Mouse (Mus musculus) forebrain, postnatal 0 days (tissue): ENCODE results near the gene Srpk1. TPM values are rescaled to one million over a fixed set of nuclear protein-coding genes. Genes with fewer than 3 reads are reported as not detected.
A peak's percentile ranks its signal among the peaks of the same experiment; 100 is the strongest.

Experiments used
- ATAC-seq: fragments of 200-750 bp; cut with Nextera tagmentation; 2 replicates; pipeline ENCODE4 v1.8.0; 2017; ENCODE audit warnings: mild to moderate bottlenecking, moderate library complexity
- DNase-seq: peaks from one replicate; pipeline ENCODE4 v3.0.0-alpha.2; 2015
- H3K27ac ChIP-seq: fragments of 300-500 bp; sonication (generic); 2 replicates; pipeline ENCODE4 v1.5.1; 2014; ENCODE audit warnings: low read depth, mild to moderate bottlenecking, antibody characterized with exemption, low read length, moderate library complexity, mixed read lengths
- H3K27me3 ChIP-seq: fragments of 300-500 bp; sonication (generic); 2 replicates; pipeline ENCODE4 v1.6.1; 2014; ENCODE audit warnings: mild to moderate bottlenecking, low read length, mixed read lengths; ENCODE audit not compliant: insufficient read depth
- H3K36me3 ChIP-seq: fragments of 300-500 bp; sonication (generic); 2 replicates; pipeline ENCODE4 v1.6.1; 2014; ENCODE audit warnings: mild to moderate bottlenecking, moderate library complexity; ENCODE audit not compliant: insufficient read depth
- H3K4me1 ChIP-seq: fragments of 300-500 bp; sonication (generic); 2 replicates; pipeline ENCODE4 v1.6.1; 2014; ENCODE audit warnings: antibody characterized with exemption; ENCODE audit not compliant: insufficient read depth
- H3K4me2 ChIP-seq: fragments of 300-500 bp; sonication (generic); 2 replicates; pipeline ENCODE4 v1.6.1; 2014; ENCODE audit warnings: low read depth, mild to moderate bottlenecking, moderate library complexity
- H3K4me3 ChIP-seq: fragments of 300-500 bp; sonication (generic); 2 replicates; pipeline ENCODE4 v1.5.1; 2014; ENCODE audit warnings: low read depth, low read length, mixed read lengths
- H3K9ac ChIP-seq: fragments of 300-500 bp; sonication (generic); 2 replicates; pipeline ENCODE4 v1.6.1; 2014; ENCODE audit warnings: mild to moderate bottlenecking
- H3K9me3 ChIP-seq: fragments of 300-500 bp; sonication (generic); 2 replicates; pipeline ENCODE4 v1.6.1; 2016; ENCODE audit warnings: low read length
- CTCF ChIP-seq: sonication (generic); IDR thresholded peaks from 2 replicates; pipeline ENCODE4 v1.5.1; 2016; ENCODE audit warnings: antibody characterized with exemption, control low read depth, low read depth
- WGBS: fragments of 180-500 bp; shearing (Covaris S2); extraction: QIAGEN DNeasy Blood & Tissue Kit; methylation state at CpG from one replicate; pipeline ENCODE4 v1.1.7; 2014; 5-methylcytosine and 5-hydroxymethylcytosine counted together
- polyA plus RNA-seq: library from polyadenylated mRNA; unstranded; fragments of >200 nt; fragmentation: Nextera tagmentation; extraction: Ambion mirVana; gene quantifications from 2 replicates; pipeline ENCODE4 v1.2.1, GENCODE M21; 2015
- total RNA-seq: library from RNA; depleted of rRNA; stranded (reverse); fragments of >200 nt; gene quantifications from 2 replicates; pipeline ENCODE4 v1.2.3, GENCODE M21; 2014

Srpk1 gene
- total and polyA plus RNA-seq, 2 experiments from 2014 or later = 55.4 to 75.1 TPM

DNA sequence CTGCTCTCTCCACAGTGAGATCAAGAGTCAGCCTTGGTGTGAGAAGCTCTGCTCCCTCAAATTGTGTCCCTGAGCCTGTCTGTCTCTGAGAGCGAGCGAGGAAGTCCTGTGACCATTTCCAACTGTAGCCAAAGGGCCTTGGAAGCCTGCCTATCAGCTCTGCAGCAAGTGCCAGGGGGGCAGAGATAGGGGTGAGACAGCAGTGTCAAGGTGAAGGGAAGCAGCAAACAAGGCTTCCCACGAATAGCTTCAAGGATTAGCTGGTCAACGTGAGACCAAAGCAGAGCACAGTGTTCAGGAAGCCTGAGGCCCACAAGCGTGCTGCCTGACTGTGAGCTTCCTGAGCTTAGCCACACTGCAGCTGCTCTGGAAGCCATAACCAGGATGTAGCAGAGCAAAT lies 31.0 kb downstream of the Srpk1 start:
- no peak overlapping the region for H3K4me2 ChIP-seq
- no peaks in the 10 kb centered on the region for H3K9me3 ChIP-seq
- DNase-seq (no peak), ATAC-seq (no peak)
- no peak overlapping the region for H3K27ac ChIP-seq
- H3K4me3 ChIP-seq = no peak overlapping the region
- no peak overlapping the region for H3K9ac ChIP-seq
- no peak for TF ChIP-seq CTCF
- H3K27me3 ChIP-seq = no peaks in the 10 kb centered on the region
- peaks cover 76% of the 10 kb centered on the region for H3K36me3 ChIP-seq
- 93% methylated on average over 5 of the region's 5 CpGs for WGBS
- no peaks in the 10 kb centered on the region for H3K4me1 ChIP-seq

DNA sequence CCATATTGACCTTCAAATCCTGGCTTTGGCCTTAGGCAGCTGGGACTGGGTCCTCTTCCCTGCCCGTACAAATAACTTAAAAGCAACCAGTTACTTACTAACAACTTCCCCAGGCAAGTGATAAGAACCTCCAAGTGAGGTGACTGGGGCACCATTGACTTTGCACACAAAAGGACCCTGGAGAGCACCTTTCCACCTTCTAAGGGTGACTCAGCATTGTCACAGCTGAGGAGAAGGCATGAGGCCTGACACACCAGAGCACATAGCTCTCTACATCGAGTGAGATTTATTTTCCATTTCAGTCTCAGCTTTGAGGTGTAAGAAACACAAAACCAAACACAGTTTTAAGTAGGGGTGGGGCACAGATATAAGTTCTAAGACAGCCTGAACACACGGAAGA lies 31.9 kb downstream of the Srpk1 start:
- Histone ChIP-seq H3K9me3 (no peaks in the 10 kb centered on the region), H3K27ac (no peak overlapping the region), H3K27me3 (no peaks in the 10 kb centered on the region), H3K4me3 (no peak overlapping the region), H3K4me2 (no peak overlapping the region), H3K9ac (no peak overlapping the region), H3K36me3 (peaks cover 68% of the 10 kb centered on the region), H3K4me1 (no peaks in the 10 kb centered on the region)
- WGBS = 90% methylated on average over 3 of the region's 3 CpGs
- no peak for DNase-seq
- no peak for ATAC-seq
- no peak for TF ChIP-seq CTCF

DNA sequence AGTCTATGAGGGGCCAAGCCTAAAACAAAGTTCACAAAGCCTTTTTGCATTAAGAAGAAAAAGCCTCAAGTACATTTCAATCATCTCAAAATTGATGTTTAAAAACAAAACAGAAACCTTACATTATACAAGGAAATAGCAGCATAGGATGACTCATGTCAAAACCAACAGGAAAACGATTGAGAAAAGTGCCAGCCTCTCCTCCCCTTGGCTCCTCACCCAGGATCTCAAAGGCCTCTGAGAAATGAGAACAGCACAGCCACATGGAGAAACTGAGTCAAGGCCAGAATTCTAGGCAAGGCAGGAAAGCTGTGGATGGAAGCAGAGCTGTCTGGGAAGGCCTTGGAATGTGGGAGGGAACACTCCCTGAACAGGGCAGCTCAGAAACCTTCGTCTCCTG lies 33.9 kb downstream of the Srpk1 start:
- no peak overlapping the region for H3K9ac ChIP-seq
- ATAC-seq = no peak
- H3K4me3 ChIP-seq = no peak overlapping the region
- no peak for TF ChIP-seq CTCF
- DNase-seq = no peak
- H3K4me2 ChIP-seq = no peak overlapping the region
- no peaks in the 10 kb centered on the region for H3K9me3 ChIP-seq
- H3K36me3 ChIP-seq = peaks cover 58% of the 10 kb centered on the region
- no peaks in the 10 kb centered on the region for H3K4me1 ChIP-seq
- no peak overlapping the region for H3K27ac ChIP-seq
- 63% methylated on average over 2 of the region's 2 CpGs for WGBS
- no peaks in the 10 kb centered on the region for H3K27me3 ChIP-seq

DNA sequence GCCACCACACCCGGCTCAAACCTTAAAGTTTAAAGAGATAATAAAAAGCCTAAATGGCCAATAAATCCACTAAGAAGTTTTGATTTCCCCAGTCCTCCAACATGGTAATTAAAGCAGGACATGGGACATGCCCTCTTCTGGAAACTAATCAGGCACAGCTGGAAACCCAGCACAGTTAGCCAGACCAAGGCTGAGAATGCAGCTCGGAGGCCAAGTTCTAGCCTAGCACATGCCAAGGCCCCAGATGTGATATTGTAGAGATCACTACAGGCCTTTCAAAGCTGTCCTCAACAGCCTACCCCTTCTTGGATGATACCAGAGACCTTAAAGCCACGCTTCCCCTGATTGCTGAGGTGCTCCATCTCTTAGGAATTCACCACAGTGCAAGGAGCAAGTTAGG lies 36.0 kb downstream of the Srpk1 start:
- no peaks in the 10 kb centered on the region for H3K4me1 ChIP-seq
- WGBS = 90% methylated on average over 3 of the region's 3 CpGs
- DNase-seq (no peak), ATAC-seq (no peak)
- no peaks in the 10 kb centered on the region for H3K9me3 ChIP-seq
- peaks cover 38% of the 10 kb centered on the region for H3K36me3 ChIP-seq
- H3K4me3 ChIP-seq = no peak overlapping the region
- no peak overlapping the region for H3K9ac ChIP-seq
- no peak overlapping the region for H3K4me2 ChIP-seq
- H3K27me3 ChIP-seq = no peaks in the 10 kb centered on the region
- TF ChIP-seq CTCF = no peak
- no peak overlapping the region for H3K27ac ChIP-seq

DNA sequence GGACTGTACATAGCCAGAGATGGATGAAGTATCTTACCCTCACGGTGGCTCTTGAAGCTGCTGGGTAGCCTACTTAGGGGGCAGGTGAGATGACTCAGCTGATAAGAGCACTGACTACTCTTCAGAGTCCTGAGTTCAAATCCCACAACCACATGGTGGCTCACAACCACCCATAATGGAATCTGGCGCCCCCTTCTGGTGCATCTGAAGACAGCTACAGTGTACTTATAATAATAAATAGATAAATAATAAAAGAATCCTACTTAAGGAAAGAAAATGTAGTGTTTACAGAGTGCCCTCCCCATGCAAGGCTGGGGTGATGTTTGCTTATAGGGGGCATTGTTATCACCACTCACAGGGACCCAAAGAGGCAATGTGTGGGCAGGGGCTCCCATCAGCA lies 41.5 kb downstream of the Srpk1 start:
- no peaks in the 10 kb centered on the region; the same call in 1 of the 2 replicates for H3K36me3 ChIP-seq
- ATAC-seq (no peak), DNase-seq (no peak)
- 61% methylated on average over 2 of the region's 2 CpGs for WGBS
- no peaks in the 10 kb centered on the region for H3K27me3 ChIP-seq
- H3K9me3 ChIP-seq = no peaks in the 10 kb centered on the region
- H3K4me3 ChIP-seq = no peak overlapping the region
- H3K4me2 ChIP-seq = no peak overlapping the region
- TF ChIP-seq CTCF = peak; percentile 28; the same call in 1 of the 2 replicates
- H3K9ac ChIP-seq = no peak overlapping the region
- no peaks in the 10 kb centered on the region for H3K4me1 ChIP-seq
- no peak overlapping the region for H3K27ac ChIP-seq

DNA sequence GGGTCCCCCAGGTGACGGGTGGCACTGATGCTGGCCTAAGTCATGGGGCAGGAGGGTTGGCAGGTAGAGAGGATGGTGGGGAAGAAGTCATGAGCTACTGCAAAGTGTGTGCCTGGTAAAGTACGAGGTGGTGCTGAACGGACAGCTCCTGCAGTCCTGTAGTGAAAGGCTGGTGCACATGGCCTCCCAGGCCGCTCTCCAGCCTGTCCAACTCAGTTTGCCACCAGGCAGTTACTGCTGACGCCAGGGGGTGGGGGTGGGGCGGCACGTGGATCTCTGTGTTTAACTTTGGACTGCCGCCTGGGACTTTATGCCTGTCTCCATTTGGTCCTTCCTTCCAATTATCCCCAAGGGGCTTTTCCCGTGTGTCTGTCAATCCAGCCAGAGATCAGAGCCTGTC lies 42.1 kb downstream of the Srpk1 start:
- ATAC-seq (no peak), DNase-seq (no peak)
- 4% methylated on average over 9 of the region's 9 CpGs for WGBS
- Histone ChIP-seq H3K27ac (no peak overlapping the region), H3K4me2 (no peak overlapping the region), H3K4me1 (no peaks in the 10 kb centered on the region), H3K4me3 (no peak overlapping the region), H3K27me3 (no peaks in the 10 kb centered on the region), H3K9ac (no peak overlapping the region), H3K9me3 (no peaks in the 10 kb centered on the region), H3K36me3 (no peaks in the 10 kb centered on the region; the same call in 1 of the 2 replicates)
- no peak for TF ChIP-seq CTCF

DNA sequence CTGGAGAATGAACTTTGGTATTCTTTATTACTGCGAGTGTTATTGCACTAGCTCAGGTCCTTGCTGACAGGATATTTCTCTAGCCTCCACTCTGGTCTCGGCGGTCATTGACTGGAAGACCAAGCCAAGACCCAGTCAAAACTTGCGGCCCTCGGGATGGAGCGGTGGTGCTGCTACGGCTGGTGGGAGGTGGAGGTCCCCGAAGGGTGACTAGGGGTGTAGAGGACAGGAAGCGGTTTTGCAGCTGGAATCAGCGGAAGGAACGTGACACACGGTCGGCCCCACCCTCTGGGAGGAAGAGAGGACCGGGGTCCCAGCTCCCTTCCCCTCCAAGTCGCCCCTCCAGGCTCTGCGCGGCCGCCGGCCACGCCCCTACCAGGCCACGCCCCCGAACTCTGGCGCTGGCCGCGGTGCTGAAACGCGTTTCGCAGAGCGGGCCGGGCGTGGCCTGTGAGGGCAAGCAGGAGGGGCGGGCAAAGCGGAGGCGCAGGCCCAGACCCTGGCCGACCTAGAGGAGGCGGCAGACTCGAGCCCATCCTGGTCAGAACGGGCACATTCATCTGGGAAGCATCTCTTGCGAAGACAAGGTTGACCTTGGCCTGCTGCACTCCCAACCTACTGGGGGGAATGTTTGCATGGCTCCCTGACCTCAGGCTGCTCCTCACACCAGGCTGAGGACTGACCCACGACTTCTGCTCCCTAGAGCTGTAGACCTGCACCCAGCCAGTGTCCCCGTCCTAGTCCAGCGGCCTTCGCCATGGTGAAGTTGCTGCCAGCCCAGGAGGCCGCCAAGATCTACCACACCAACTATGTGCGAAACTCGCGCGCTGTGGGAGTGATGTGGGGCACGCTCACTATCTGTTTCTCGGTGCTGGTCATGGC lies 47.0 kb downstream of the Srpk1 start, which contains the start of gene Lhfpl5:
TSS of gene Lhfpl5 (plus strand) at position 398 of the 882 bp plus-strand sequence.
- peak; percentile 62 for DNase-seq
- Histone ChIP-seq H3K4me3 (peak within 1 kb of the TSS; percentile 40), H3K4me2 (peak within 1 kb of the TSS; percentile 75), H3K27ac (no peak within 1 kb of the TSS), H3K9ac (peak within 1 kb of the TSS; percentile 52), H3K36me3 (no peaks in the 10 kb centered on the region), H3K4me1 (no peaks in the 10 kb centered on the region), H3K9me3 (no peaks in the 10 kb centered on the region), H3K27me3 (no peaks in the 10 kb centered on the region)
- no peak for TF ChIP-seq CTCF
- ATAC-seq = peak; percentile 89
- WGBS = 17% methylated on average over 49 of the region's 50 CpGs
